Mouse (Mus musculus): ENCODE data around the gene Slc7a11. TPM values are rescaled to one million over a fixed set of nuclear protein-coding genes. Genes with fewer than 3 reads are reported as not detected.

Gene Slc7a11
- 0.13 and 0.87 TPM in 2 replicates for polyA plus RNA-seq (2015; fragmentation: Nextera tagmentation; extraction: Ambion mirVana)

DNA sequence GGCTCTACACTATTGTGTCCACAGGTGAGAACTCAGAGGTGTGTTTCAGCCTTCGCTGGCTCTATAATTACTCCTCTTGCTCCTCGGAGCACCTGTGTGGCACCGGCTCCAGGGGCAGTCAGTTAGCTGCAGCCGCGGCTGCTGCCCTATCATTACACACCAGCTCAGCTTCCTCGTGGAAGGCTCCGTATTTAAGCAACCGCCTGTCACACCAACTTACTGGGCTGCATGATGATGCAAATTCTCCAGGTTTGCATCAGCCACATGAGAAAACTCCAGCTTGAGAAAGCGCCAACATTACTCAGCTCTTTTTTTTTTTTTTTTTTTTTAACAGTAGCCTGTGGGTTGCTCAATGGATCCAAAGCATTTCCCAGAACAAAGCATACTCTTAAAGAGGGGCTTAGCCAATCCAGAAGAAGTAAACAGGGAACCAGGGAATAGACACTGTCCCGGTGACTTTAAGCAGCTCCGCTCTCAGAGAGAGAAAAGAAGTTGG is at the start of gene Slc7a11:
Gene Slc7a11 (minus strand): TSS at position 194 of the 496 bp plus-strand sequence.
- H3K9ac ChIP-seq (replicated peaks; ENCODE audit: low read depth) = peak within 1 kb of the TSS; percentile 24; the same call in 1 of the 2 replicates
- peak within 1 kb of the TSS; percentile 43 for H3K4me3 ChIP-seq (ENCODE audit: low read depth, low read length)
- no peaks in the 10 kb centered on the region for H3K9me3 ChIP-seq (ENCODE audit: low read length)
- peak; percentile 86 for DNase-seq (ENCODE audit: low spot score)
- peak within 1 kb of the TSS; percentile 27; the same call in 1 of the 2 replicates for H3K27ac ChIP-seq (ENCODE audit: low read length)
- no peaks in the 10 kb centered on the region for H3K27me3 ChIP-seq (replicated peaks; ENCODE audit: insufficient read depth, low read length)
- ATAC-seq = peak; percentile 93
- H3K4me1 ChIP-seq (ENCODE audit: insufficient read depth, low read depth, low read length) = no peaks in the 10 kb centered on the region
- peak; percentile 59; the same call in 1 of the 2 replicates for TF ChIP-seq EP300 (IDR thresholded peaks at IDR 0.05)
- no peak for TF ChIP-seq CTCF (IDR thresholded peaks at IDR 0.05)
- no peaks in the 10 kb centered on the region for H3K36me3 ChIP-seq (ENCODE audit: insufficient read depth, low read length)
- peak within 1 kb of the TSS; percentile 62 for H3K4me2 ChIP-seq (replicated peaks; ENCODE audit: low read depth, low read length)
- WGBS = under 1% methylated on average over 11 of the region's 11 CpGs

DNA sequence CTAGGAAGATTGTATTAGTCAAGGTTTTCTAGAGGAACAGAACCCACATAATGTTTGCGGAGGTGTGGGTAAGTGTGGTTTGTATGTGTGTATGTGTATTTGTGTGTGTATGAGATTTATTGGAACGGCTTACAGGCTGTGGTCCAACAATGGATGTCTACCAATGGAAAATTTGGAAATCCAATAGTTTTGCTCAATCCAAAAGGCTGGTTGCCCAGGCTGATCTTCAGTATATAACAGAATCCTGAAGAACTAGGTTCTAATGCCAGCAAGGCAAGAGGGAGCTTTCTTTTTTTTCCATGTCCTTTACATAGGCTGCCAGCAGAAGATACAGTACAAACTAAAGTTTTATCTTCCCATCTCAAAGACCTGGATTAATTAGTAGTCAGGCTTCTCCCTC is 48.3 kb upstream of the Slc7a11 start:
- Histone ChIP-seq H3K4me1 (ENCODE audit: insufficient read depth, low read depth, low read length) (no peaks in the 10 kb centered on the region), H3K36me3 (ENCODE audit: insufficient read depth, low read length) (no peaks in the 10 kb centered on the region)

GRCm38 (mm10) chr3:50484076-50484475 is 40.7 kb upstream of the Slc7a11 start:
- no peak overlapping the region for H3K27ac ChIP-seq (ENCODE audit: low read length)
- H3K9me3 ChIP-seq (ENCODE audit: low read length) = no peaks in the 10 kb centered on the region
- no peak overlapping the region for H3K4me2 ChIP-seq (replicated peaks; ENCODE audit: low read depth, low read length)
- H3K4me1 ChIP-seq (ENCODE audit: insufficient read depth, low read depth, low read length) = no peaks in the 10 kb centered on the region
- DNase-seq (ENCODE audit: low spot score) (no peak), ATAC-seq (no peak)
- H3K27me3 ChIP-seq (replicated peaks; ENCODE audit: insufficient read depth, low read length) = no peaks in the 10 kb centered on the region
- TF ChIP-seq CTCF (IDR thresholded peaks at IDR 0.05) (no peak), EP300 (IDR thresholded peaks at IDR 0.05) (no peak)
- no peak overlapping the region for H3K4me3 ChIP-seq (ENCODE audit: low read depth, low read length)
- WGBS = 81% methylated on average over 1 of the region's 1 CpGs
- H3K36me3 ChIP-seq (ENCODE audit: insufficient read depth, low read length) = no peaks in the 10 kb centered on the region
- H3K9ac ChIP-seq (replicated peaks; ENCODE audit: low read depth) = no peak overlapping the region

More for the DNA sequence above, 48.3 kb upstream of the Slc7a11 start:
- no peak overlapping the region for H3K4me3 ChIP-seq (ENCODE audit: low read depth, low read length)
- no peak overlapping the region for H3K27ac ChIP-seq (ENCODE audit: low read length)
- no peaks in the 10 kb centered on the region for H3K27me3 ChIP-seq (replicated peaks; ENCODE audit: insufficient read depth, low read length)
- no peak for ATAC-seq
- 93% methylated on average over 2 of the region's 2 CpGs for WGBS
- H3K9me3 ChIP-seq (ENCODE audit: low read length) = no peaks in the 10 kb centered on the region
- no peak for DNase-seq (ENCODE audit: low spot score)
- no peak overlapping the region for H3K9ac ChIP-seq (replicated peaks; ENCODE audit: low read depth)
- H3K4me2 ChIP-seq (replicated peaks; ENCODE audit: low read depth, low read length) = no peak overlapping the region
- no peak for TF ChIP-seq EP300 (IDR thresholded peaks at IDR 0.05)
- TF ChIP-seq CTCF (IDR thresholded peaks at IDR 0.05) = no peak

DNA sequence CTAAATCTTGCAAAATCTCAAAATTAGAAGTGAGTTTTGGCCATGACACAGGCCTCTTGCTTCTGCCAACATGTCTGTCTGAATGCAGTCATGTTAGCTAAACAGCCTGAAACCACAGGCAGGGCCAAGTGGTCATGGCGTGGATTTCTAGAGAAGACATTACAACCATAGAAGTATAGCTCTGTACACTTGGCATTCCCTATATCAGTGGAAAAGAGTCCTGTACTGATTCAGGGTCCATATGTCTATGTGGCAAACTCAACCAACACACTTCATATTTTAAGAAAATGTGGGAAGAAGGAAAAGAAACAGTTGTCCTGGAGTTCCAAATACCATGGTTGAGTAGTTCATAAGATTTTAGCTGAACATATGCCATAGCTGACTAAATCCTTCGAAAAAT is 18.8 kb upstream of the Slc7a11 start:
- WGBS = 77% methylated on average over 2 of the region's 2 CpGs

GRCm38 (mm10) chr3:50457136-50457535 is 13.7 kb upstream of the Slc7a11 start:
- H3K9ac ChIP-seq (replicated peaks; ENCODE audit: low read depth) = no peak overlapping the region
- 68% methylated on average over 5 of the region's 5 CpGs for WGBS
- no peak overlapping the region for H3K4me3 ChIP-seq (ENCODE audit: low read depth, low read length)
- H3K27me3 ChIP-seq (replicated peaks; ENCODE audit: insufficient read depth, low read length) = no peaks in the 10 kb centered on the region
- no peaks in the 10 kb centered on the region for H3K4me1 ChIP-seq (ENCODE audit: insufficient read depth, low read depth, low read length)
- TF ChIP-seq EP300 (IDR thresholded peaks at IDR 0.05) (no peak), CTCF (IDR thresholded peaks at IDR 0.05) (no peak)
- DNase-seq (ENCODE audit: low spot score) (no peak), ATAC-seq (no peak)
- no peak overlapping the region for H3K4me2 ChIP-seq (replicated peaks; ENCODE audit: low read depth, low read length)
- H3K27ac ChIP-seq (ENCODE audit: low read length) = no peak overlapping the region
- H3K9me3 ChIP-seq (ENCODE audit: low read length) = no peaks in the 10 kb centered on the region
- H3K36me3 ChIP-seq (ENCODE audit: insufficient read depth, low read length) = no peaks in the 10 kb centered on the region

More for the DNA sequence above, 18.8 kb upstream of the Slc7a11 start:
- DNase-seq (ENCODE audit: low spot score) = no peak
- no peak overlapping the region for H3K4me3 ChIP-seq (ENCODE audit: low read depth, low read length)
- no peaks in the 10 kb centered on the region for H3K4me1 ChIP-seq (ENCODE audit: insufficient read depth, low read depth, low read length)
- no peaks in the 10 kb centered on the region for H3K27me3 ChIP-seq (replicated peaks; ENCODE audit: insufficient read depth, low read length)
- no peaks in the 10 kb centered on the region for H3K36me3 ChIP-seq (ENCODE audit: insufficient read depth, low read length)
- no peak overlapping the region for H3K9ac ChIP-seq (replicated peaks; ENCODE audit: low read depth)
- no peak overlapping the region for H3K4me2 ChIP-seq (replicated peaks; ENCODE audit: low read depth, low read length)
- H3K27ac ChIP-seq (ENCODE audit: low read length) = no peak overlapping the region
- no peak for ATAC-seq
- no peaks in the 10 kb centered on the region for H3K9me3 ChIP-seq (ENCODE audit: low read length)
- no peak for TF ChIP-seq CTCF (IDR thresholded peaks at IDR 0.05)
- no peak for TF ChIP-seq EP300 (IDR thresholded peaks at IDR 0.05)

- Histone ChIP-seq H3K27me3 (replicated peaks; ENCODE audit: insufficient read depth, low read length) (no peaks in the 10 kb centered on the region), H3K9me3 (ENCODE audit: low read length) (no peaks in the 10 kb centered on the region), H3K4me1 (ENCODE audit: insufficient read depth, low read depth, low read length) (no peaks in the 10 kb centered on the region), H3K4me3 (ENCODE audit: low read depth, low read length) (no peak overlapping the region), H3K9ac (replicated peaks; ENCODE audit: low read depth) (no peak overlapping the region), H3K27ac (ENCODE audit: low read length) (no peak overlapping the region), H3K4me2 (replicated peaks; ENCODE audit: low read depth, low read length) (no peak overlapping the region), H3K36me3 (ENCODE audit: insufficient read depth, low read length) (no peaks in the 10 kb centered on the region)
- no peak for DNase-seq (ENCODE audit: low spot score)
- no peak for TF ChIP-seq CTCF (IDR thresholded peaks at IDR 0.05)
- TF ChIP-seq EP300 (IDR thresholded peaks at IDR 0.05) = no peak
- 64% methylated on average over 4 of the region's 4 CpGs for WGBS
- no peak for ATAC-seq
Observed at GRCm38 (mm10) chr3:50456564-50456963, 13.2 kb upstream of the Slc7a11 start.
